Mouse (Mus musculus) G1E (cell line): Measurements from ENCODE around the gene Phyh. TPM values are rescaled to one million over a fixed set of nuclear protein-coding genes. Genes with fewer than 3 reads are reported as not detected.

Experiments
- ATAC-seq: 2 replicates; pipeline ENCODE4 v1.8.0; 2016; ENCODE audit warnings: mild to moderate bottlenecking; ENCODE audit not compliant: insufficient number of reproducible peaks, poor library complexity, low FRiP score, severe bottlenecking; ENCODE audit errors: extremely low read depth
- DNase-seq: peaks from one replicate; pipeline ENCODE4 v3.0.0; 2012; ENCODE audit warnings: low spot score
- H3K27me3 ChIP-seq: 2 replicates; pipeline ENCODE4 v1.6.1; 2012; ENCODE audit warnings: mild to moderate bottlenecking, low read length, inconsistent platforms; ENCODE audit not compliant: insufficient read depth
- H3K36me3 ChIP-seq: replicated peaks from 2 replicates; pipeline ENCODE3; 2012; ENCODE audit warnings: mild to moderate bottlenecking, inconsistent platforms
- H3K4me1 ChIP-seq: 2 replicates; pipeline ENCODE4 v1.6.1; 2012; ENCODE audit warnings: low read depth, low read length, inconsistent platforms, mixed read lengths; ENCODE audit not compliant: insufficient read depth
- H3K4me3 ChIP-seq: 2 replicates; pipeline ENCODE4 v1.5.1; 2012; ENCODE audit warnings: low read depth, mild to moderate bottlenecking, inconsistent platforms, low read length, moderate library complexity, mixed read lengths
- H3K9me3 ChIP-seq: replicated peaks from 2 replicates; pipeline ENCODE4 v1.6.1; 2012; ENCODE audit warnings: inconsistent platforms
- CTCF ChIP-seq: IDR thresholded peaks from 2 replicates; pipeline ENCODE4 v1.5.1; 2012; ENCODE audit warnings: low read depth, low read length, inconsistent platforms, mixed read lengths
- GATA1 ChIP-seq: IDR thresholded peaks from 2 replicates; pipeline ENCODE4 v1.6.1; 2012; ENCODE audit warnings: borderline replicate concordance, low read length, inconsistent platforms, mixed read lengths
- GATA2 ChIP-seq: IDR thresholded peaks from 2 replicates; pipeline ENCODE4 v1.6.1; 2012; ENCODE audit warnings: low read depth, low read length, inconsistent platforms, borderline replicate concordance
- POLR2AphosphoS5 ChIP-seq: IDR thresholded peaks from 2 replicates; pipeline ENCODE4 v1.6.1; 2012; ENCODE audit warnings: low read depth, low read length, inconsistent platforms; ENCODE audit not compliant: insufficient replicate concordance
- TAL1 ChIP-seq: conservative IDR thresholded peaks from 2 replicates; pipeline ENCODE4 v1.6.1; 2012; ENCODE audit warnings: low read depth, low read length, inconsistent platforms, mixed read lengths
- polyA plus RNA-seq: library from polyadenylated mRNA; stranded (reverse); fragments of >175 nt; gene quantifications from 2 replicates; pipeline ENCODE4 v1.2.3, GENCODE M21; 2012
- total RNA-seq, 2 experiments: library from RNA; stranded (forward) in 1 of 2; stranded (reverse) in 1 of 2; fragments of 200-1000 nt in 1 of 2; fragments of >200 nt in 1 of 2; fragmentation: Nextera tagmentation in 1 of 2; gene quantifications; 2 replicates each; pipeline ENCODE4 v1.2.3; 2014 to 2017

The Phyh gene
- total and polyA plus RNA-seq, 3 experiments: 4.3 to 22.6 (median 20.2) TPM

DNA sequence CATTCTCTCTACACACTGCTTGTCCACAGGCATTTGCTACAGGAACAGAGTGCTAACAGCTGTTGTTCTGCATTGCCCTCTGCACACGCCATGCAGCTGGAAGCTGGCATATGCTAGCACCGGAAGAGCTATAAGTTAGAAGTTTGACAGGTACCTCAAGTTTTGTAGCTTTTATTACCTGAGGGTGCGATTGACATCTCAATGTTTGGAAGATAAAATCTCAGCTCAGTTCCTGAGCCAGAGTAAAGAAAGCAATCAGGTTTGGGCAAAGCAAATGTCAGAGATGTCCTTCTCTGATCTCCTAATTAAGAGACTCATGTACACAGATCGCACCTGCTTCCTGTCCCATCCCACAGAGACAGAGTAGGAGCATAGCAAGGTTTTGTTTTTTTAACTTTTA is 68.0 kb downstream of the Phyh start:
- Histone ChIP-seq H3K4me3 (no peak overlapping the region), H3K9me3 (no peaks in the 10 kb centered on the region), H3K27me3 (peaks cover 10% of the 10 kb centered on the region; the same call in 1 of the 2 replicates), H3K36me3 (peaks cover 39% of the 10 kb centered on the region), H3K4me1 (peaks cover 12% of the 10 kb centered on the region)
- DNase-seq (no peak), ATAC-seq (no peak)
- TF ChIP-seq TAL1: no peak
- TF ChIP-seq CTCF: no peak
- no peak for TF ChIP-seq GATA1
- TF ChIP-seq POLR2AphosphoS5: no peak
- no peak for TF ChIP-seq GATA2

DNA sequence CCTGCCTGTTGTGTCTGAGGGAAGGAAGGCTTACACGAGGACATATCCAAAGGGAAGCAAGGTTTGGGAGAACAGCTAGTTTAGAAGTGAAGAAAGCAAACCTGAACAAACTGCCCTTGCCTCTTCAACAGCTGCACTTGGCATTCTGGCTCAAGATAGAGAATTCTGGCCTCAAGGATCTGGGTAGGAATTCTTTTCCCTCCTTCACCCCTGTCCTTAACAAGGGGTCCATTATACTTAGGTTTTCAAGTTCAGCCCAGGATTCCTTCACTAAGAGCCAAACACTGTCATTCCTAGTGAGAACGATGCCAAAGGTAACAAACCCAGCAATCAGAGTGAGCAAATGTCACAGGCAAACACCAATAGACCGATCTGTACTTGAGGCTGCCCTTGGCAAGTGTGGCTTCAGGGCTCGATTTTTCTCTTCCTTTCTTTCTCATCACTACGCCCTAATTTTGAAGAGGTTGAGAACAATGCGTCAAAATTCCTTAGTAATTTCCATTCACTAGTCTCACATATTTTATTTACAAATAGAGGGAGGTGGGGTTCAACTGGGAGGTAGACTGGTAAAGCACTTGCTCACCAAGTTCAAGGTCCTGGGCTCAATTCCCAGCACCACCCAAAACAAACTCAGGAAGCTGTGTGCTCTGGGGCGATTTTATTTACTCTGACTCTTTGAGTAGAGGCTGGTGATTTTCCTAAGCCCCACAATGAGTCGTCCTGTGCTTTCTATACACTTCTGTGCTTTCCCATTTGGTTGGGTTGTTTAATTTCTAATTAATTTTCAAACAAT is 68.8 kb downstream of the Phyh start:
- ATAC-seq (no peak), DNase-seq (no peak)
- H3K9me3 ChIP-seq: no peaks in the 10 kb centered on the region
- no peak for TF ChIP-seq CTCF
- no peak for TF ChIP-seq POLR2AphosphoS5
- no peak for TF ChIP-seq GATA1
- TF ChIP-seq GATA2: no peak
- no peak for TF ChIP-seq TAL1
- H3K36me3 ChIP-seq: peaks cover 47% of the 10 kb centered on the region
- peaks cover 12% of the 10 kb centered on the region for H3K4me1 ChIP-seq
- no peak overlapping the region for H3K4me3 ChIP-seq
- H3K27me3 ChIP-seq: peaks cover 10% of the 10 kb centered on the region; the same call in 1 of the 2 replicates

Other genes starting within 250 kb of the Phyh start
- 3.6 TPM in 1 of 2 replicates, not detected in the other for gene Bend7, start 201.2 kb upstream of the Phyh start, total RNA-seq (2014; fragmentation: Nextera tagmentation)
- gene Bend7, start 201.2 kb upstream of the Phyh start, total RNA-seq (2017): 0.05 TPM in 1 of 2 replicates, not detected in the other
- gene Bend7, start 201.2 kb upstream of the Phyh start, polyA plus RNA-seq: not detected in 2 replicates
- 38.8 and 42.6 TPM in 2 replicates for gene Sephs1, start 37.5 kb upstream of the Phyh start, total RNA-seq (2014; fragmentation: Nextera tagmentation)
- gene Sephs1, start 37.5 kb upstream of the Phyh start, total RNA-seq (2017): 52.2 and 55.8 TPM in 2 replicates
- 8.4 and 9.0 TPM in 2 replicates for gene Sephs1, start 37.5 kb upstream of the Phyh start, polyA plus RNA-seq
- not detected in 2 replicates for gene Ucma, start 57.1 kb downstream of the Phyh start, total RNA-seq (2014; fragmentation: Nextera tagmentation)
- gene Ucma, start 57.1 kb downstream of the Phyh start, total RNA-seq (2017): not detected in 2 replicates
- gene Ucma, start 57.1 kb downstream of the Phyh start, polyA plus RNA-seq: not detected in 2 replicates
- 94.5 and 118 TPM in 2 replicates for gene Mcm10, start 93.8 kb downstream of the Phyh start, total RNA-seq (2014; fragmentation: Nextera tagmentation)
- gene Mcm10, start 93.8 kb downstream of the Phyh start, total RNA-seq (2017): 97.5 and 100 TPM in 2 replicates
- gene Mcm10, start 93.8 kb downstream of the Phyh start, polyA plus RNA-seq: 36.4 and 48.7 TPM in 2 replicates
- 65.2 and 68.0 TPM in 2 replicates for gene Optn, start 145.0 kb downstream of the Phyh start, total RNA-seq (2014; fragmentation: Nextera tagmentation)
- 117 and 139 TPM in 2 replicates for gene Optn, start 145.0 kb downstream of the Phyh start, total RNA-seq (2017)
- 29.3 and 30.3 TPM in 2 replicates for gene Optn, start 145.0 kb downstream of the Phyh start, polyA plus RNA-seq
- gene Ccdc3, start 218.8 kb downstream of the Phyh start, total RNA-seq (2014; fragmentation: Nextera tagmentation): not detected in 2 replicates
- not detected in 2 replicates for gene Ccdc3, start 218.8 kb downstream of the Phyh start, total RNA-seq (2017)
- not detected in 2 replicates for gene Ccdc3, start 218.8 kb downstream of the Phyh start, polyA plus RNA-seq